Mouse (Mus musculus) forebrain, embryonic 12.5 days (tissue): ENCODE data around the gene Tcf7l1. TPM values are rescaled to one million over a fixed set of nuclear protein-coding genes. Genes with fewer than 3 reads are reported as not detected.

Experiments used
- ATAC-seq: fragments of 200-750 bp; cut with Nextera tagmentation; 2 replicates; pipeline ENCODE4 v1.8.0; 2017; ENCODE audit warnings: moderate TSS enrichment; ENCODE audit not compliant: low FRiP score
- H3K27ac ChIP-seq: fragments of 300-500 bp; sonication (generic); 2 replicates; pipeline ENCODE4 v1.5.1; 2016; ENCODE audit warnings: mild to moderate bottlenecking
- H3K27me3 ChIP-seq: fragments of 300-500 bp; sonication (generic); 2 replicates; pipeline ENCODE4 v1.6.1; 2016; ENCODE audit warnings: mild to moderate bottlenecking
- H3K36me3 ChIP-seq: fragments of 300-500 bp; sonication (generic); replicated peaks from 2 replicates; pipeline ENCODE4 v1.6.1; 2016; ENCODE audit warnings: mild to moderate bottlenecking
- H3K4me1 ChIP-seq: fragments of 300-500 bp; sonication (generic); 2 replicates; pipeline ENCODE4 v1.6.1; 2016
- H3K4me2 ChIP-seq: fragments of 300-500 bp; sonication (generic); 2 replicates; pipeline ENCODE4 v1.6.1; 2016; ENCODE audit warnings: mild to moderate bottlenecking, moderate library complexity
- H3K4me3 ChIP-seq: fragments of 300-500 bp; sonication (generic); replicated peaks from 2 replicates; pipeline ENCODE4 v1.5.1; 2016; ENCODE audit warnings: mild to moderate bottlenecking
- H3K9ac ChIP-seq: fragments of 300-500 bp; sonication (generic); 2 replicates; pipeline ENCODE4 v1.6.1; 2016; ENCODE audit warnings: mild to moderate bottlenecking
- H3K9me3 ChIP-seq: fragments of 300-500 bp; sonication (generic); 2 replicates; pipeline ENCODE4 v1.6.1; 2016
- WGBS: fragments of 180-500 bp; shearing (Covaris S2); methylation state at CpG from one replicate; pipeline ENCODE4 v1.1.7; 2016; 5-methylcytosine and 5-hydroxymethylcytosine counted together
- polyA plus RNA-seq: library from polyadenylated mRNA; unstranded; fragments of >200 nt; fragmentation: Nextera tagmentation; extraction: Ambion mirVana; gene quantifications from 2 replicates; pipeline ENCODE4 v1.2.1, GENCODE M21; 2016

Tcf7l1 gene
- polyA plus RNA-seq, 1 experiment from 2014 or later, result 24.4 TPM

DNA sequence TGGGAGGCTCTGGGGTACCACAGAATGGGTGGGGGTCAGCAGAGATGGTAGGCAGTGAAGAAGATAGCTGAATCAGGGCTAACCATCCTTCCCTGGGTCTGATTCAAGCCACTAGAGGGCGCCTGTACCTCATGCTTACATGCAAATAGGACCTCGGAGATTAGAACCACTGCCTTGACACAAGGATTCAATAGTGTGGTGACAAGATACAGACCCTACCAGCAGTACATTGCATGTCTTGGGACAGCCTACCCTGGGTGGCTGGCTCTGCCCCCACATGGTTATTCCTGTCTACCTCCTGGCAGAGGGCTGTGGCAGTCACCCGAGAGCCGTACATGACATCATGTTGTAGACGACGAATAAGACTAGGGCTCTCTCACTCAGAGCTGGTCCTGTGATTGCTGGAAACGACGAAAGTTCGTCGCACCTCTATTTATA lies 141.7 kb downstream of the Tcf7l1 start:
- 0 out of 2 replicates have a peak overlapping the region, but pooled peaks have one; percentile 3 for H3K27ac ChIP-seq
- no peak overlapping the region for H3K4me2 ChIP-seq
- H3K27me3 ChIP-seq, result no peaks in the 10 kb centered on the region
- 0 out of 2 replicates have a peak, but pooled peaks cover 2% of the 10 kb centered on the region for H3K36me3 ChIP-seq
- ATAC-seq, result peak; percentile 25; the same call in 1 of the 2 replicates
- H3K9me3 ChIP-seq, result no peaks in the 10 kb centered on the region
- WGBS, result 59% methylated on average over 10 of the region's 10 CpGs
- peaks cover 10% of the 10 kb centered on the region for H3K4me1 ChIP-seq
- no peak overlapping the region for H3K9ac ChIP-seq
- H3K4me3 ChIP-seq, result no peak overlapping the region

DNA sequence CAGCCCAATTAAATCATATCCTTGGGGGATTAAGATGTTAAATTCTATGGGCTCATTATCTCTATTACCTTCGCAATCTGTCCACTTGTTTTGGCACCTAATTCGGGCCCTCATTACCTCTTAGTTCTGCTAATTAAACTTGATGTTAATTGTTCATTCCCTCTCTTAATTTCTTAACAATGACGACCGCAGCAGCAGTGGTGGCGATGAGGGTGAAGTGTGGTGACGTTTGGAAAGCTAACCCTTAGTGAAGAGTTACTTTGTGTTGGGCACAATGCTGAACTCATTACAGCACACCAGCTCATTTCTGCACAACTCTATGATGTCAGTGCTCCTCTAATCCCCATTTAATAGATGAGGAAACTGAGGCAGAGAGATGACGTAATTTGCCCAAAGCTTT lies 143.7 kb downstream of the Tcf7l1 start:
- ATAC-seq, result peak; percentile 91; the same call in 1 of the 2 replicates
- 31% methylated on average over 7 of the region's 7 CpGs for WGBS

DNA sequence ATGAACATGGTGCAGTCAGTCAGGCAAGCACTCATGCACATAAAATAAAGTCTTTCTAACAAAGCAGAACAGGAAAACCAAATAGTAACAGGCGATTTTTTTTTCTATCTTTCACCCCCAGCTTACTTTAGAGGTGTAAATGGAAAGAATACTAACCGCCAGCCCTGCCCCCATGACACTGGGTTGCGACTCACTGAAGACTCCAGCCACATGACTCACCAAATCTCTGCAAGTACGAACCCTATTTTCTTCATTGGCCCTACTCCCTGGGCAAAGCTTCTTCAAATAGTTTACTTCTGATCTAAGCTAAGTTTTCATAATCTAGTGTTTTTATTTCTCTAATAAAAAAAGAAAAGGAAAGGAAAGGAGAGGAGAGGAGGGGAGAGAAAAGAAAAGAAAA lies 144.5 kb downstream of the Tcf7l1 start:
- peaks cover 10% of the 10 kb centered on the region for H3K4me1 ChIP-seq
- H3K27me3 ChIP-seq, result no peaks in the 10 kb centered on the region
- no peak for ATAC-seq
- 0 out of 2 replicates have a peak, but pooled peaks cover 2% of the 10 kb centered on the region for H3K36me3 ChIP-seq
- no peak overlapping the region for H3K27ac ChIP-seq
- H3K4me2 ChIP-seq, result no peak overlapping the region
- WGBS, result 71% methylated on average over 4 of the region's 4 CpGs
- H3K4me3 ChIP-seq, result no peak overlapping the region
- H3K9me3 ChIP-seq, result no peaks in the 10 kb centered on the region
- H3K9ac ChIP-seq, result no peak overlapping the region

More for the DNA sequence above, 143.7 kb downstream of the Tcf7l1 start:
- Histone ChIP-seq H3K9me3 (no peaks in the 10 kb centered on the region), H3K4me3 (no peak overlapping the region), H3K9ac (no peak overlapping the region), H3K4me1 (peaks cover 10% of the 10 kb centered on the region), H3K27ac (no peak overlapping the region), H3K36me3 (0 out of 2 replicates have a peak, but pooled peaks cover 2% of the 10 kb centered on the region), H3K27me3 (no peaks in the 10 kb centered on the region), H3K4me2 (no peak overlapping the region)

DNA sequence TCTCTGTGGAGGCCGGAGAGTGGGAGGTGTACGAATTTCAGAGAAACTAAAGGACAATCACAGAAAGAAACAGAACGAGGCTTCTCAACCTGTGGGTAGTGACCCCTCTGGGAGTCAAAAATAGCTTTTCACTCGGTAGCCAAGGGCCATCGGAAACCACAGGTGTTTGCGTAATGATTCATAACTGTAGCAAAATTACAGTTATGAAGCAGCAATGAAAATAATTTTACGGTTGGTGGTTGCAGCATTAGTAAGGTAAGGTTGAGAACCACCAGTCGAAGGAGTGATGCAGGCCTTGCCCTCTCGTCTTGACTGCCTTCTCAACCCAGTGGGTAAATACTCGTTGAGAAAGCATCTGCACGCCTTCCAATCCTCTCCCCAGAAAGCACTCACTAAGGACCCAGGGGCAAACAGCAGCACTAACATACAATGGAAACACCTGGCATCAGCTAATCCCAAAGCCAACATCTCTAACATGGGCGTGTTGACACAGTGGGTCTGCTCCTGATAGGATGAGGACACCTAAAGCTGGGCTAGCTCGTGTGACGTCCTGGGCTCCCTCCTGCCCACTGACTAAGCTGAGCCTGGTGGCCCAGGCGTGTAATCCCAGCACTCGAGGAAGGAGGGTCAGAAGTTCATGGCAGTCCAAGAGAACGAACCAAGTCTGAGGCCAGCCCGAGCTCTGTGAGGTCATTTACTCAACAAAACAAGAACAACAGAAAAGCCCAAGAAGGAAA lies 147.7 kb downstream of the Tcf7l1 start:
- Histone ChIP-seq H3K27me3 (no peaks in the 10 kb centered on the region), H3K4me1 (peaks cover 3% of the 10 kb centered on the region; the same call in 1 of the 2 replicates), H3K36me3 (no peaks in the 10 kb centered on the region), H3K4me3 (no peak overlapping the region), H3K27ac (0 out of 2 replicates have a peak overlapping the region, but pooled peaks have one; percentile 21), H3K4me2 (no peak overlapping the region), H3K9ac (no peak overlapping the region), H3K9me3 (no peaks in the 10 kb centered on the region)
- no peak for ATAC-seq
- WGBS, result 82% methylated on average over 18 of the region's 18 CpGs

DNA sequence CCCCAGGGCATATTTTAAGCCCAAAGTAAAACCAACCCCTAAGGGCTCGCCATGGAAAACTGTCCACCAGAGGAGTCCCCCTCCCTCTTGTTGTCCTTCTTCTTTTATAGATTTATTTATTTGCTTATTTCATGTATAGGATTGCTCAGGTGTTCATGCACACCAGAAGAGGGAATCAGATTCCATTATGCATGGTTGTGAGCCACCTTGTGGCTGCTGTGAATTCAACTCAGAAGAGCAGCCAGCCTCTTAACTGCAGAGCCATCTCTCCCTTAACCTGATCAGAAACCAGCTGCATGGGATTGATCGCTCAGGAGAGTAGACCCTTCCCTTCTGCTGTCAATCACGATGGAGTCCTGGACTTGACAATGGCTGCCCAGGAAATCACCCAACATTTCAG lies 152.1 kb downstream of the Tcf7l1 start:
- 81% methylated on average over 3 of the region's 3 CpGs for WGBS
- Histone ChIP-seq H3K4me2 (no peak overlapping the region), H3K27me3 (no peaks in the 10 kb centered on the region), H3K4me1 (no peaks in the 10 kb centered on the region), H3K27ac (no peak overlapping the region), H3K4me3 (no peak overlapping the region), H3K9ac (no peak overlapping the region), H3K9me3 (no peaks in the 10 kb centered on the region), H3K36me3 (peaks cover 8% of the 10 kb centered on the region; the same call in 1 of the 2 replicates)
- no peak for ATAC-seq

DNA sequence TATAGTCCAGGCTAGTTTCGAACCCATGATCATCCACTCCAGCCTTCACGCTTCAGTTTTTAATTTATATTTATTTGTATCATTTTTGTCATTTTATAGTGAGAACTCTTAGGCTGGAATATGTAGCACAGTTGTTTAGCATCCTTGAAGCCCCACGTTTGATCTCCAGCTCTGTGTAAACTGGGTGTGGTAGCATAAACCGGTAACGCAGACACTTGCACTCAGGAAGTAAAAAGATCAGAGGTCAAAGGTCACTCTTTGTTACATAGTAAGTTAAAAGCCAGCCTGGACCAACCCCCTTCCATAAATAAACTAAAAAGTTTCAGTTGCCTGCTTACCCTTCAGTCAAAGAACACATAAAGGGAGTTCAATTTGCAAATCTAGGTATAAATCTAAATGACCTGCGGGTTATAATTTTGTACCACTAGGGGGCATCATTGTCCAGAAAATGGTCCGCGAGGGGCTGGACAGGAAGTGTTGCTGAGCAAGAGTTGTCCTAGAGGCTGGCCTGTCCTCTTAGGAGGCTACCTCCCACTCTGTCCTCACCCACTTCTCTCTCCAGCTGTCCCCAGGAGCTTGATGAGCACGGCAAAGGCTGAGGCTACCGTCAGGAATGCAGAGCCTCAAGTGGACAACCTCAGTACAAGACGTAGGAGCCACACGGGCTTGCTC lies 153.2 kb downstream of the Tcf7l1 start:
- Histone ChIP-seq H3K9me3 (no peaks in the 10 kb centered on the region), H3K27me3 (no peaks in the 10 kb centered on the region), H3K36me3 (peaks cover 19% of the 10 kb centered on the region), H3K9ac (no peak overlapping the region), H3K27ac (no peak overlapping the region), H3K4me1 (no peaks in the 10 kb centered on the region), H3K4me2 (no peak overlapping the region), H3K4me3 (no peak overlapping the region)
- peak; percentile 81 for ATAC-seq
- WGBS, result 56% methylated on average over 12 of the region's 12 CpGs

DNA sequence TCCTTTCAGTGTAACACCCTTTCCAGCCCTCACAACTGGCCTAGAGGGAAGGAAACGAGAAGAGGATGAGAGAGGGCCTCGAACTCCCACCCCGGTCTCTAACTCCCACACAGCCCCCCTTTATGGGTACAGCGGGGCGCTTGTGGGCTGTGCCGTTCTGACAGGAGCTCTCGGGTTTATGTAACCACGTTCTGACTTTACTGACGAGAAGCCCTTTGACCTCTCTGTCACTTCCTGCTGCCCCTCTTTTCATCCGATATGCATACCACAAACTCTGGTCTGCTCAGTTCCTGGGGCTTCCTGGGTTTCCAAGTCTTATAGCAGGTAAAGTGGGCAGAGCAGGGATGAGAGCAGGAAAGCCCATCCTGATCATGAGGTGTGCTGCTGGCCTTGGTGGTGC lies 154.7 kb downstream of the Tcf7l1 start:
- H3K4me3 ChIP-seq, result no peak overlapping the region
- WGBS, result 90% methylated on average over 10 of the region's 10 CpGs
- no peak for ATAC-seq
- peaks cover 34% of the 10 kb centered on the region for H3K36me3 ChIP-seq
- no peaks in the 10 kb centered on the region for H3K9me3 ChIP-seq
- H3K4me2 ChIP-seq, result no peak overlapping the region
- no peak overlapping the region for H3K27ac ChIP-seq
- no peak overlapping the region for H3K9ac ChIP-seq
- H3K4me1 ChIP-seq, result no peaks in the 10 kb centered on the region
- H3K27me3 ChIP-seq, result no peaks in the 10 kb centered on the region

DNA sequence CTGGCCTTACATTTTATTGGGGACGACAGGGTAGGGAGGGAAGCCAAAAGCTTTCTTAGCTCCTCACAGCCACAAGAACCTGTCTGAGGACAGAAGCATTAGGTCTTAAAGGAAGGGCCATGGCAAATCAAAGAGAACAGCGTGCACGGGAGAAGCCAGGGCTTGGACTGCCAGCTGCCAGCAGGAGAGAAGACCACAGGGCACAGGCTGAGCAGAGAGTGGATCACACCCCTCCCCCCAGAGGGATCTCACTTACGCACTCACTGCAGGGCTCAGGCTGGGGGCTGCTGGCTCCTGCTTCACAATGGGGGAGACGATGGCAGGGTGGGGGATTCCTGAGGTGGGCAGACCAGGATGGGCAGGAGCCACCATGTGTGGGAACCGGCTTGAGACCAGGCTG lies 157.4 kb downstream of the Tcf7l1 start:
- H3K4me3 ChIP-seq, result no peak overlapping the region
- no peaks in the 10 kb centered on the region for H3K9me3 ChIP-seq
- no peaks in the 10 kb centered on the region for H3K4me1 ChIP-seq
- no peak overlapping the region for H3K27ac ChIP-seq
- H3K27me3 ChIP-seq, result no peaks in the 10 kb centered on the region
- H3K36me3 ChIP-seq, result peaks cover 56% of the 10 kb centered on the region
- no peak overlapping the region for H3K9ac ChIP-seq
- WGBS, result 87% methylated on average over 6 of the region's 6 CpGs
- no peak; the same call in 1 of the 2 replicates for ATAC-seq
- H3K4me2 ChIP-seq, result no peak overlapping the region

DNA sequence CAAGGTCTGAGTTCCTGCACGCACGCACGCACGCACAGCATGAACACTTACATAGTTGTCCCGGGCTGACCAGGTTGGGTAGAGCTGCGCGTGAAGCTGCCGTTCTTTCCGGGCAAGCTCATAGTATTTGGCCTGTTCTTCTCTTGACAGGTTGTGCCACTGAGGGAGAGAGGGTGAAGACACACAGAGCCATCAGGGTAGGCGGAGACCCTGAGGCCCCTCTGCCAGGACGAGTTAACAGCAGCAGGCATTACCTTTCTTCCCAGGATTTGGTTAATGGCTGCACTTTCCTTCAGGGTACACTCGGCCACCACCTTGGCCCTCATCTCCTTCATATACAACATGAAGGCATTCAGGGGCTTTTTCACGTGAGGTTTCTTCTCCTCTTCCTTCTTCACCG lies 158.1 kb downstream of the Tcf7l1 start:
- WGBS, result 95% methylated on average over 14 of the region's 14 CpGs
- Histone ChIP-seq H3K4me2 (no peak overlapping the region), H3K4me1 (no peaks in the 10 kb centered on the region), H3K27ac (no peak overlapping the region), H3K9me3 (no peaks in the 10 kb centered on the region), H3K4me3 (no peak overlapping the region), H3K27me3 (no peaks in the 10 kb centered on the region), H3K36me3 (peaks cover 61% of the 10 kb centered on the region), H3K9ac (no peak overlapping the region)
- ATAC-seq, result no peak

DNA sequence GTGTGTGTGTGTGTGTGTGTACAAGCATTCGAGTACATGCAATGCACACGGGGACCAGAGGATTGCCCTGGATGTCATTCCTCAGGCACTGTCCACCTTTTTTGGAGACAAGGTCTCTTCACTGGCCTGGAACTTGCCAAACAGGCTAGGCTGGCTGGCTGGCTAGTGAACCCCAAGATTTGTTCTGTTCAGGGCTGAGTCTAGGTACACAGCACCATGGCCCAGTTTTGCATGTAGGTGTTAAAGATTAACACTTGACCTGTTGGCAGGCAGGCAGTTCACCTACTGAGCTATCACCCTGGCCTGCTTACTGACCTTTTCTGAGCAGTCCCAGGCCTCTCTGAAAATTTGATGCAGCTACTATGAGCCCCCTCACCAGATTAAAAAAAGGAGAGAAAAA lies 158.7 kb downstream of the Tcf7l1 start:
- Histone ChIP-seq H3K9ac (no peak overlapping the region), H3K36me3 (peaks cover 61% of the 10 kb centered on the region)
- 95% methylated on average over 2 of the region's 2 CpGs for WGBS

DNA sequence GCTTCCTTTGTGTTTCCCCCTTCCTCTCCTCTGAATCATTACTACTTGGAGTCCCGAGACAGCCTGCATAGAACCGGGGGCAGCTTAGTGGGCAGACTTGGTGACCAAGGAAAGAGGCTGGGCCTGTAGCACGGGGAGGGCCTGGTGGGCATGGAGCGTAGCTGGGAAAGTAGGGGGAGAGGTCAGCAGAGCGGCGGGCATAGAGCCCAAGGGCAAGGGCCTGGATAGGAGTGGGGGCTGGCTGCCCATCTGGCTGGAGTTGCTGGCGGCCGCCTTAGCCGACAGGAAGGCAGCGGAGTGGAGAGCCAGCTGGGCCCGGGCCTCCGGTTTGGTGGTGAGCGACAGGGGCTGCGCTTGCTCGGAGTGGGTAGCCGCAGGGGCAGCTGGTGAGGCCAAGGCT lies 161.8 kb downstream of the Tcf7l1 start:
- no peak overlapping the region for H3K27ac ChIP-seq
- no peaks in the 10 kb centered on the region for H3K4me1 ChIP-seq
- H3K4me3 ChIP-seq, result no peak overlapping the region
- no peak overlapping the region for H3K4me2 ChIP-seq
- peaks cover 56% of the 10 kb centered on the region for H3K36me3 ChIP-seq
- WGBS, result 91% methylated on average over 16 of the region's 16 CpGs
- no peak for ATAC-seq
- H3K27me3 ChIP-seq, result no peaks in the 10 kb centered on the region
- H3K9me3 ChIP-seq, result no peaks in the 10 kb centered on the region
- H3K9ac ChIP-seq, result no peak overlapping the region

More for the DNA sequence above, 158.7 kb downstream of the Tcf7l1 start:
- Histone ChIP-seq H3K27me3 (no peaks in the 10 kb centered on the region), H3K4me3 (no peak overlapping the region), H3K4me2 (no peak overlapping the region), H3K27ac (no peak overlapping the region), H3K4me1 (no peaks in the 10 kb centered on the region), H3K9me3 (no peaks in the 10 kb centered on the region)
- ATAC-seq, result no peak

DNA sequence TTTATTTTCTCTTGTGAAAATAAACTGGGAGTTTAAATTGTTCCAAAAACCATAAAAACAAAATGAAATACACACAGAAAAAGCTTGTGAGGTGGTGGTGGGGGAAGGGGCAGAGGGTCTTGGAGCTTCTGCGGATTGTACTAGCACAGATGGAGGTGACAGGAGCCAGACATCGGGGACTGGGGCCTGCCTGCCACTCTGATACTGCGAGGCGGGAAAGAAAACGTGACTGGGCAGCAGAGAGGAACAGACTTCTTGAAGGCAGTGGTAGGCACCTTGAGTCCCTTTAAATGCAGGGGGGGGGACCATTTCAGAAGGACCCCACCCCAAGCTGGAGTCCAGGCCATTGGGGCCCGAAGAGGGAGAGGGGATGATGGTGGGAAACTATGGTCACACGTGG lies 162.7 kb downstream of the Tcf7l1 start:
- no peak overlapping the region for H3K9ac ChIP-seq
- H3K4me3 ChIP-seq, result no peak overlapping the region
- no peaks in the 10 kb centered on the region for H3K4me1 ChIP-seq
- no peak for ATAC-seq
- H3K4me2 ChIP-seq, result no peak overlapping the region
- peaks cover 47% of the 10 kb centered on the region for H3K36me3 ChIP-seq
- H3K27ac ChIP-seq, result no peak overlapping the region
- WGBS, result 94% methylated on average over 7 of the region's 7 CpGs
- H3K9me3 ChIP-seq, result no peaks in the 10 kb centered on the region
- no peaks in the 10 kb centered on the region for H3K27me3 ChIP-seq
